Mouse (Mus musculus) MEL (cell line): ENCODE data around the gene Resp18. TPM values are rescaled to one million over a fixed set of nuclear protein-coding genes. Genes with fewer than 3 reads are reported as not detected.

Source experiments
- DNase-seq: peaks from one replicate; pipeline ENCODE4 v3.0.0; 2011; ENCODE audit warnings: low read depth, low spot score
- H3K27ac ChIP-seq: 2 replicates; pipeline ENCODE4 v1.5.1; 2012; ENCODE audit warnings: low read depth, mild to moderate bottlenecking, control low read depth, low read length, moderate library complexity; ENCODE audit not compliant: control insufficient read depth
- H3K27me3 ChIP-seq, 2 experiments: fragments of 150-350 bp in 1 of 2; sonication (generic) in 1 of 2; 2 replicates each; pipeline ENCODE4 v1.6.1; 2012; ENCODE audit warnings: low read length in 2 of 2, mild to moderate bottlenecking in 2 of 2, improper control_type of control experiment in 1 of 2, moderate library complexity in 1 of 2; ENCODE audit not compliant: insufficient read depth in 2 of 2, control insufficient read depth in 1 of 2
- H3K36me3 ChIP-seq, 2 experiments: 2 replicates each; pipeline ENCODE4 v1.6.1; 2012 to 2014; ENCODE audit warnings: low read length in 2 of 2, improper control_type of control experiment in 1 of 2, inconsistent platforms in 1 of 2, mild to moderate bottlenecking in 1 of 2; ENCODE audit not compliant: insufficient read depth in 2 of 2, control insufficient read depth in 1 of 2
- H3K4me1 ChIP-seq, 2 experiments: fragments of 150-350 bp in 1 of 2; sonication (generic) in 1 of 2; 2 replicates each; pipeline ENCODE4 v1.6.1; 2012; ENCODE audit warnings: low read length in 2 of 2, improper control_type of control experiment in 1 of 2, mild to moderate bottlenecking in 1 of 2; ENCODE audit not compliant: insufficient read depth in 2 of 2, control insufficient read depth in 1 of 2
- H3K4me3 ChIP-seq, 2 experiments: fragments of 150-350 bp in 1 of 2; sonication (generic) in 1 of 2; 2 replicates each; pipeline ENCODE4 v1.5.1; 2012; ENCODE audit warnings: low read depth in 2 of 2, low read length in 2 of 2, mild to moderate bottlenecking in 2 of 2, moderate library complexity in 2 of 2, control low read depth in 1 of 2, improper control_type of control experiment in 1 of 2; ENCODE audit not compliant: control insufficient read depth in 1 of 2, insufficient read depth in 1 of 2
- H3K79me2 ChIP-seq: 2 replicates; pipeline ENCODE4 v1.6.1; 2012; ENCODE audit warnings: mild to moderate bottlenecking, low read length, moderate library complexity; ENCODE audit not compliant: control insufficient read depth, poor library complexity, insufficient read depth
- H3K9ac ChIP-seq: 2 replicates; pipeline ENCODE4 v1.6.1; 2012; ENCODE audit warnings: low read depth, mild to moderate bottlenecking, control low read depth, low read length, moderate library complexity; ENCODE audit not compliant: control insufficient read depth, poor library complexity, severe bottlenecking
- H3K9me3 ChIP-seq: fragments of 150-350 bp; sonication (generic); replicated peaks from 2 replicates; pipeline ENCODE4 v1.6.1; 2012; ENCODE audit warnings: mild to moderate bottlenecking, low read length, improper control_type of control experiment, moderate library complexity; ENCODE audit not compliant: insufficient read depth
- CHD2 ChIP-seq: IDR thresholded peaks from 2 replicates; pipeline ENCODE4 v1.6.1; 2011; ENCODE audit warnings: low read length, improper control_type of control experiment
- EP300 ChIP-seq, 2 experiments: IDR thresholded peaks; 2 replicates each; pipeline ENCODE4 v1.6.1; 2011; ENCODE audit warnings: improper control_type of control experiment in 2 of 2, low read length in 2 of 2, low read depth in 1 of 2, mild to moderate bottlenecking in 1 of 2
- ETS1 ChIP-seq: IDR thresholded peaks from 2 replicates; pipeline ENCODE4 v1.6.1; 2012; ENCODE audit warnings: low read depth, mild to moderate bottlenecking, inconsistent platforms, low read length, improper control_type of control experiment, moderate library complexity
- GATA1 ChIP-seq: IDR thresholded peaks from 2 replicates; pipeline ENCODE4 v1.6.1; 2011; ENCODE audit warnings: low read depth, low read length, improper control_type of control experiment
- JUND ChIP-seq: IDR thresholded peaks from 2 replicates; pipeline ENCODE4 v1.6.1; 2011; ENCODE audit warnings: low read depth, mild to moderate bottlenecking, improper control_type of control experiment, low read length
- MAZ ChIP-seq: IDR thresholded peaks from 2 replicates; pipeline ENCODE4 v1.6.1; 2012; ENCODE audit warnings: low read depth, mild to moderate bottlenecking, inconsistent platforms, low read length, improper control_type of control experiment
- MXI1 ChIP-seq: IDR thresholded peaks from 2 replicates; pipeline ENCODE4 v1.6.1; 2011; ENCODE audit warnings: mild to moderate bottlenecking, low read depth, low read length, improper control_type of control experiment
- NELFE ChIP-seq: IDR thresholded peaks from 2 replicates; pipeline ENCODE4 v1.6.1; 2011; ENCODE audit warnings: low read depth, low read length, improper control_type of control experiment
- POLR2A ChIP-seq, 2 experiments: IDR thresholded peaks; 2 replicates each; pipeline ENCODE4 v1.6.1; 2011 to 2012; ENCODE audit warnings: low read length in 2 of 2, mild to moderate bottlenecking in 2 of 2, control low read depth in 1 of 2, improper control_type of control experiment in 1 of 2, low read depth in 1 of 2, moderate library complexity in 1 of 2; ENCODE audit not compliant: control insufficient read depth in 1 of 2, insufficient read depth in 1 of 2, poor library complexity in 1 of 2
- RAD21 ChIP-seq: IDR thresholded peaks from 2 replicates; pipeline ENCODE4 v1.6.1; 2011; ENCODE audit warnings: mild to moderate bottlenecking, low read depth, low read length, improper control_type of control experiment
- RCOR1 ChIP-seq: IDR thresholded peaks from 2 replicates; pipeline ENCODE4 v1.6.1; 2012; ENCODE audit warnings: low read depth, mild to moderate bottlenecking, inconsistent platforms, low read length, improper control_type of control experiment
- SIN3A ChIP-seq: IDR thresholded peaks from 2 replicates; pipeline ENCODE4 v1.6.1; 2012; ENCODE audit warnings: low read length, improper control_type of control experiment, inconsistent platforms
- TBP ChIP-seq: IDR thresholded peaks from 2 replicates; pipeline ENCODE4 v1.8.0; 2011; ENCODE audit warnings: low read depth, low read length, improper control_type of control experiment
- TCF12 ChIP-seq: IDR thresholded peaks from 2 replicates; pipeline ENCODE4 v1.6.1; 2014; ENCODE audit warnings: low read depth, mild to moderate bottlenecking, inconsistent platforms, low read length, improper control_type of control experiment, moderate library complexity
- USF1 ChIP-seq: IDR thresholded peaks from 2 replicates; pipeline ENCODE4 v1.6.1; 2014; ENCODE audit warnings: low read depth, mild to moderate bottlenecking, inconsistent platforms, low read length, improper control_type of control experiment, moderate library complexity
- ZNF384 ChIP-seq: IDR thresholded peaks from 2 replicates; pipeline ENCODE4 v1.6.1; 2012; ENCODE audit warnings: low read depth, mild to moderate bottlenecking, inconsistent platforms, low read length, improper control_type of control experiment
- polyA plus RNA-seq, 2 experiments: library from polyadenylated mRNA; stranded (reverse) in 1 of 2; unstranded in 1 of 2; fragments of >175 nt in 1 of 2; fragments of >200 nt in 1 of 2; gene quantifications; 2 replicates each; pipeline versions ENCODE4 v1.2.1 to v1.2.4; 2012; ENCODE audit warnings: low replicate concordance in 2 of 2, low read depth in 1 of 2; ENCODE audit not compliant: insufficient read length in 2 of 2, insufficient read depth in 1 of 2, missing spikeins in 1 of 2
- total RNA-seq: library from RNA; depleted of rRNA; stranded (reverse); fragments of 300-350 nt; gene quantifications from 2 replicates; pipeline ENCODE4 v1.2.3, GENCODE M21; 2012

Gene Resp18
- total and polyA plus RNA-seq, 3 experiments = not detected

- TF ChIP-seq MAZ (peak; percentile 99), JUND (no peak), MXI1 (peak; percentile 86), TBP (no peak), RCOR1 (peak; percentile 59; the same call in 1 of the 2 replicates)
Observed at GRCm38 (mm10) chr1:75317241-75318201, 39.3 kb upstream of the Resp18 start, which contains the start of gene Dnpep (continued).

DNA sequence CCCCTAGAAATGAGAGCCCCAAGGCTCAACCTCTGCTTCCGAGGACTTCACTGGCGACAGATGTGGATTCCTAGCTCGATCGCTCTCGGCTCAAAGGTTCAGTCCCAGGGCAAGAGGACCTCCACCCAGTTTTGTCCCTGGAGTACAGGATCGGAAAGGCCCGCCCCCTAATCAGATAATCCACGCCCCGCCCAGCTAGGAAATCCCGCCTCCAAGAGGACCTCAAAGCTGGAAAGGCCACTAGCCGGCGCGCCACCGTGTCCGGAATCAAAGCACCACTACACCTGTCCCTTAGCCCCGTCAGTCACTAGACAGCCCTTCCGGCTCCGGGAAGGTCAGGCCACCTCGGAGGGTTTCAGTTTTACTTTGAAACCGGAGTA, 38.6 kb upstream of the Resp18 start:
- H3K27me3 ChIP-seq = no peaks in the 10 kb centered on the region
- H3K4me3 ChIP-seq = peak overlapping the region; percentile 80 to 91
- peak overlapping the region; percentile 52 for H3K27ac ChIP-seq
- TF ChIP-seq GATA1 (peak; percentile 75), TBP (no peak), CHD2 (no peak), NELFE (peak; percentile 56; the same call in 1 of the 2 replicates), TCF12 (0 out of 2 replicates have a peak, but pooled peaks have one; percentile 9), RAD21 (no peak), POLR2A (IDR thresholded peaks at IDR 0.05; ENCODE audit: control insufficient read depth in 1 of 2, insufficient read depth in 1 of 2, low read depth in 1 of 2, low read length in 2 of 2, poor library complexity in 1 of 2) (peak in 1 of 2 experiments; percentile 61; a peak in 2 of 4 replicates), ZNF384 (no peak)
- no peaks in the 10 kb centered on the region; a peak in 2 of 4 replicates for H3K36me3 ChIP-seq
- H3K9ac ChIP-seq = peak overlapping the region; percentile 73
- H3K79me2 ChIP-seq = no peaks in the 10 kb centered on the region
- H3K4me1 ChIP-seq = peaks cover 3 to 4% of the 10 kb centered on the region in 2 experiments; a peak in 2 of 4 replicates
- DNase-seq = peak; percentile 86
- H3K9me3 ChIP-seq = no peaks in the 10 kb centered on the region

DNA sequence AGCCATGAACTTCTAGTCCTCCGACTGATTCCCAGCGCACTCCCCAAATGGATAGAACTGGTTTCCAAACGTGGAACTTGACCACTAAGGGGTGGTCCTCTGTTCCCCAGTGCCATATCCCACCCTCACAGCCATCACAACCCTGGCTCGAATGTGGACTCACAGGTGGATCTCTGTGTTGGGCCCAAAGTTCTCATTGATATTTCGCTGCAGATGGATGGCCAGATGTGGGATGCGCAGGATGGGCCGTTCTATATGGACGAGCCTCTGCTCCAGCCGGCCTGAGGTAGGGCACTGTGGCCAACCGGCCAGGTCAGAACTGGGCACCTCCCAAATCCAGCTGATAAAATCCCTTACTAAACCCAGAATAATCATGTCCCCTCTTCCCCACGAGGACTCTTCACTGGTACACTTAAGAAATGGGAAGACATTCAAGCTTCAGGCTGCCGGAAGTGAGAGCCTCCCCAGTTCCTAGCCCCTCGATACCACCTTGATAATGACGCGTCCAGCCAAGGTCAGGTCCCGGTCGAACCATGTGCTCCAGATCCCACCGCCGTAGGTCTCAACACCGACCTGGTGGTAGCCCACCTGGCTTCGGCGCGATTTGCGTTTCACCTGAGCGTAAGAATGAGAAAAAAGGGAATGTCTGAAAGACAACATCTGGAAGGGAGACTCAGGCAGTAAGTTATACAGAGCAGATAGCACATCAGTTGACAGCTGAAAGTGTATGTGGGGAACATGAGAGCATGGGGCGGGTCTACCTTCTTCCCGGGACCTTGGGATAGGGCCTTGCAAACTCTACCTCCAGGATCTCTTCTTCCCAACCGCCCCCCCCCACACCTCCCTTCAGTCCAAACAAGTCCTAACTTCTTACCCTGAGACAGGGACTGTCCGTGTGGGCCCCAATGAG, 37.5 kb upstream of the Resp18 start:
- H3K36me3 ChIP-seq = no peaks in the 10 kb centered on the region; a peak in 2 of 4 replicates

More for the DNA sequence above, 37.5 kb upstream of the Resp18 start:
- Histone ChIP-seq H3K9ac (peak overlapping the region; percentile 73), H3K4me1 (peaks cover 3 to 4% of the 10 kb centered on the region in 2 experiments; a peak in 2 of 4 replicates), H3K27ac (no peak overlapping the region), H3K27me3 (no peaks in the 10 kb centered on the region), H3K79me2 (no peaks in the 10 kb centered on the region), H3K4me3 (peak overlapping the region; percentile 80 to 91; a peak in 3 of 4 replicates), H3K9me3 (no peaks in the 10 kb centered on the region)
- no peak for DNase-seq
- no peak for TF ChIP-seq EP300 (IDR thresholded peaks at IDR 0.05; ENCODE audit: low read depth in 1 of 2, low read length in 2 of 2)
- TF ChIP-seq TBP = no peak
- TF ChIP-seq USF1 = no peak
- no peak for TF ChIP-seq ETS1
- TF ChIP-seq SIN3A = no peak
